Mouse (Mus musculus): ENCODE results near the gene Sohlh1. TPM values are rescaled to one million over a fixed set of nuclear protein-coding genes. Genes with fewer than 3 reads are reported as not detected.

Sohlh1 gene
- under 1 TPM in 1 of 2 experiments, not detected in 1; 0.73 TPM for total RNA-seq (2023)

GRCm38 (mm10) chr2:25847226-25847625 lies at the start of gene Sohlh1:
Gene Sohlh1, minus strand, starts transcription at chr2:25847248.

GRCm38 (mm10) chr2:25863337-25864131 lies 16.5 kb upstream of the Sohlh1 start, which contains the start of gene Kcnt1:
Gene Kcnt1, plus strand, starts transcription at chr2:25863734.

GRCm38 (mm10) chr2:25822806-25823205 lies 24.2 kb downstream of the Sohlh1 start, which contains the start of gene Lcn9:
Gene Lcn9, plus strand, starts transcription at chr2:25823153.

DNA sequence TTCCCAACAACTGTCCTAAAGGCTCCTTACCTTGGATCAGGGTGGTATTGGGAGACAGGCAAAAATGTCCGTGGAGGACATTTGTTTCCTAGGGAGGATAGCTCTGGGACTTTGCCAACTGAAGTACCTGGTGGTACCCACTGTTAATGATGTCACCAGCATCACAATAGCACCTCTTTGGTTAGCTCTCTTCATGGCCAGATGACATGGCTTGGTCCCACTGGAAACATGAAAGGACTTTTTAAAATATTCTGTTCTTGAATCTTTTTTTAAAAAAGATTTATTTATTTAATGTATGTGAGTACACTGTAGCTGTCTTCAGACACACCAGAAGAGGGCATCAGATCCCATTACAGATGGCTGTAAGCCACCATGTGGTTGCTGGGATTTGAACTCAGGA lies 31.3 kb downstream of the Sohlh1 start, which contains the start of gene Glt6d1:
Glt6d1 (minus strand) TSS at position 101 of the 400 bp plus-strand sequence.

Other genes with a start within 250 kb of the Sohlh1 start
- 100 to 1,000 TPM; 121 to 124 TPM for gene Rabl6, start 238.7 kb downstream of the Sohlh1 start, total RNA-seq (2023)
- not detected for gene Ccdc183, start 229.6 kb downstream of the Sohlh1 start, total RNA-seq (2023)
- gene Tmem141, start 225.2 kb downstream of the Sohlh1 start, total RNA-seq (2023) = 1 to 10 TPM in 1 of 2 experiments, not detected in 1; 1.0 TPM
- 1 to 10 TPM; 4.1 to 6.8 TPM for gene Fcna, start 219.2 kb downstream of the Sohlh1 start, total RNA-seq (2023)
- not detected for gene Lcn8, start 194.1 kb downstream of the Sohlh1 start, total RNA-seq (2023)
- not detected for gene Lcn5, start 189.3 kb downstream of the Sohlh1 start, total RNA-seq (2023)
- not detected for gene Lcn6, start 170.5 kb downstream of the Sohlh1 start, total RNA-seq (2023)
- not detected for gene Lcn10, start 164.5 kb downstream of the Sohlh1 start, total RNA-seq (2023)
- gene Obp2a, start 147.2 kb downstream of the Sohlh1 start, total RNA-seq (2023) = not detected
- 10 to 100 TPM; 16.3 to 18.4 TPM for gene Bmyc, start 140.5 kb downstream of the Sohlh1 start, total RNA-seq (2023)
- not detected for gene Obp2b, start 110.2 kb downstream of the Sohlh1 start, total RNA-seq (2023)
- gene Lcn3, start 81.7 kb downstream of the Sohlh1 start, total RNA-seq (2023) = not detected
- not detected for gene Lcn11, start 70.2 kb downstream of the Sohlh1 start, total RNA-seq (2023)
- not detected for gene Gm13539, start 65.0 kb downstream of the Sohlh1 start, total RNA-seq (2023)
- not detected for gene Glt6d1, start 31.4 kb downstream of the Sohlh1 start, total RNA-seq (2023)
- gene Lcn9, start 24.1 kb downstream of the Sohlh1 start, total RNA-seq (2023) = not detected
- gene Kcnt1, start 16.5 kb upstream of the Sohlh1 start, total RNA-seq (2023) = not detected
- 10 to 100 TPM; 44.9 to 45.7 TPM for gene Camsap1, start 136.0 kb upstream of the Sohlh1 start, total RNA-seq (2023)
- 10 to 100 TPM; 30.4 to 34.8 TPM for gene Ubac1, start 174.5 kb upstream of the Sohlh1 start, total RNA-seq (2023)

Data from T-cell, adult 66 days (primary cell).